10 mouse cellular contexts compared by ENCODE assay signal in the genomic region with DNA sequence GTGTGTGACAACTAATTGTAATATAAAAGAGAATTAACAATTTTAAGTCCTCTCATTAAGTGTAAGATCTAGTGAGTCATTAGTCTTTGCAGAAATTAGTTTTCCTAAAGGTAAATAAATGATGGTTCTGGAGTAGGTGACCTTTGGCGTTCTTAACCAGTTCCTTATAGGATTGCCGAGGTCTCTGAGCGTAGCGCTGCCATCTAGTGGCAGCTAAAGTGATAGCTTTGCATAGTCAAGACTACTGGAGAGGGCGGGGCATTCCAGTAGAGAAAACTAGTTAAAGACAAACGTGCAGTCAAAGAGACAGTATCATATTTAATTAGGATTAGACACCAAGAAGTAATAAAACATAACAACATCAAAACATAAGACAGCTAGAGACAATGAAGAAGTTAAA.
DNase-seq lines count a peak whose midpoint lies in the region; ATAC-seq and TF ChIP-seq lines count a peak whose summit lies in the region.
"Had no signal": no experiment of that assay in that cellular context is flagged by ENCODE, and none has a peak within 500 bp of the region (broad histone marks: within the 10 kb centered on the region; RNA-seq: fewer than 3 reads in every experiment).

No protein-coding gene starts in this region.

- ATAC-seq in liver, embryonic 11.5 days (replicated peaks; ENCODE audit: low FRiP score), result peak; percentile 56; the same call in 1 of the 2 replicates
- peak; percentile 88; the same call in 1 of the 2 replicates for ATAC-seq in neural tube, embryonic 14.5 days (ENCODE audit: low read depth)
- ATAC-seq in erythroid progenitor cell, adult 5-6 weeks (replicated peaks; ENCODE audit: low FRiP score, poor library complexity, severe bottlenecking), result no peak

- no peak overlapping the region for H3K9ac ChIP-seq in liver, embryonic 11.5 days (ENCODE audit: low read depth, low read length)
- no peak overlapping the region for H3K9ac ChIP-seq in neural tube, embryonic 14.5 days (replicated peaks; ENCODE audit: low read depth, low read length)
- H3K9ac ChIP-seq: embryonic facial prominence, embryonic 12.5 days had no signal

- H3K4me1 ChIP-seq in forebrain, embryonic 10.5 days, result no peaks in the 10 kb centered on the region
- H3K4me1 ChIP-seq in kidney, adult 2 months (ENCODE audit: control insufficient read depth, insufficient read depth, low read length), result no peaks in the 10 kb centered on the region
- H3K4me1 ChIP-seq in liver, embryonic 11.5 days (replicated peaks; ENCODE audit: control insufficient read depth, insufficient read depth, low read length), result no peaks in the 10 kb centered on the region
- H3K4me1 ChIP-seq in neural tube, embryonic 14.5 days (ENCODE audit: control insufficient read depth, insufficient read depth, low read length), result no peaks in the 10 kb centered on the region
- H3K4me1 ChIP-seq: embryonic facial prominence, embryonic 12.5 days; megakaryocyte, embryonic 14.5 days had no signal

- H3K4me2 ChIP-seq in liver, embryonic 11.5 days, result no peak overlapping the region
- no peak overlapping the region for H3K4me2 ChIP-seq in neural tube, embryonic 14.5 days (ENCODE audit: low read depth, low read length)
- H3K4me2 ChIP-seq: embryonic facial prominence, embryonic 12.5 days had no signal

- no peak overlapping the region for H3K4me3 ChIP-seq in forebrain, embryonic 10.5 days
- H3K4me3 ChIP-seq in kidney, adult 2 months (ENCODE audit: insufficient read depth, low read depth, low read length), result no peak overlapping the region
- no peak overlapping the region for H3K4me3 ChIP-seq in liver, embryonic 11.5 days (ENCODE audit: low read depth, low read length)
- H3K4me3 ChIP-seq in neural tube, embryonic 14.5 days (ENCODE audit: low read depth, low read length), result no peak overlapping the region
- H3K4me3 ChIP-seq: embryonic facial prominence, embryonic 12.5 days; megakaryocyte, embryonic 14.5 days had no signal

- no peaks in the 10 kb centered on the region for H3K27me3 ChIP-seq in forebrain, embryonic 10.5 days (ENCODE audit: poor library complexity, severe bottlenecking)
- H3K27me3 ChIP-seq in kidney, adult 2 months (replicated peaks; ENCODE audit: control insufficient read depth, insufficient read depth, low read length), result no peaks in the 10 kb centered on the region
- H3K27me3 ChIP-seq in liver, embryonic 11.5 days (replicated peaks; ENCODE audit: control insufficient read depth, insufficient read depth, low read length), result no peaks in the 10 kb centered on the region
- no peaks in the 10 kb centered on the region for H3K27me3 ChIP-seq in neural tube, embryonic 14.5 days (ENCODE audit: control insufficient read depth, insufficient read depth, low read length)
- H3K27me3 ChIP-seq: embryonic facial prominence, embryonic 12.5 days; megakaryocyte, embryonic 14.5 days had no signal

- H3K36me3 ChIP-seq in forebrain, embryonic 10.5 days (replicated peaks), result no peaks in the 10 kb centered on the region
- no peaks in the 10 kb centered on the region for H3K36me3 ChIP-seq in kidney, adult 2 months (ENCODE audit: control insufficient read depth, insufficient read depth, low read length)
- H3K36me3 ChIP-seq in liver, embryonic 11.5 days (ENCODE audit: control insufficient read depth, insufficient read depth, low read length), result no peaks in the 10 kb centered on the region
- H3K36me3 ChIP-seq in neural tube, embryonic 14.5 days (ENCODE audit: control insufficient read depth, insufficient read depth, low read length), result no peaks in the 10 kb centered on the region
- H3K36me3 ChIP-seq: embryonic facial prominence, embryonic 12.5 days had no signal

- no peaks in the 10 kb centered on the region for H3K9me3 ChIP-seq in forebrain, embryonic 10.5 days
- no peaks in the 10 kb centered on the region for H3K9me3 ChIP-seq in liver, embryonic 11.5 days (ENCODE audit: control insufficient read depth, low read length)
- H3K9me3 ChIP-seq in neural tube, embryonic 14.5 days (ENCODE audit: control insufficient read depth, low read length), result no peaks in the 10 kb centered on the region
- H3K9me3 ChIP-seq: embryonic facial prominence, embryonic 12.5 days; megakaryocyte, embryonic 14.5 days had no signal

- peak; percentile 77; the same call in 1 of the 2 replicates for TF ChIP-seq CTCF in brain, embryonic 14.5 days (IDR thresholded peaks at IDR 0.05; ENCODE audit: borderline replicate concordance, extremely low read depth, insufficient read depth, insufficient read length)
- peak; percentile 70 for TF ChIP-seq CTCF in kidney, adult 2 months (conservative IDR thresholded peaks at IDR 0.05; ENCODE audit: insufficient read depth, insufficient read length, low read depth, low read length)

- TF ChIP-seq POLR2A in brain, embryonic 14.5 days (IDR thresholded peaks at IDR 0.05; ENCODE audit: borderline replicate concordance, extremely low read depth, insufficient read depth, insufficient read length, poor library complexity, severe bottlenecking), result no peak
- TF ChIP-seq POLR2A in kidney, adult 2 months (IDR thresholded peaks at IDR 0.05; ENCODE audit: low read depth, low read length), result no peak

- no peak overlapping the region for H3K27ac ChIP-seq in forebrain, embryonic 10.5 days
- H3K27ac ChIP-seq in kidney, adult 2 months (ENCODE audit: insufficient read depth, low read depth, low read length), result no peak overlapping the region
- H3K27ac ChIP-seq in liver, embryonic 11.5 days (ENCODE audit: low read depth, low read length), result no peak overlapping the region
- no peak overlapping the region for H3K27ac ChIP-seq in neural tube, embryonic 14.5 days (ENCODE audit: low read depth, low read length)
- H3K27ac ChIP-seq: embryonic facial prominence, embryonic 12.5 days had no signal

- 4% methylated on average over 6 of the region's 6 CpGs for WGBS in forebrain, embryonic 10.5 days
- WGBS in kidney, adult 2 months, result 4% methylated on average over 6 of the region's 6 CpGs
- 4% methylated on average over 6 of the region's 6 CpGs for WGBS in liver, embryonic 11.5 days
- WGBS in neural tube, embryonic 14.5 days, result 4% methylated on average over 6 of the region's 6 CpGs

- peak; percentile 47 for DNase-seq in layer of hippocampus, adult 11-12 months (ENCODE audit: low spot score)
- no peak for DNase-seq in layer of hippocampus, adult 9-10 months (ENCODE audit: low spot score)
- DNase-seq in brain, embryonic 14.5 days (ENCODE audit: low read depth), result peak; percentile 78
- peak; percentile 38 for DNase-seq in forebrain, embryonic 10.5 days (ENCODE audit: extremely low spot score, low spot score)
- DNase-seq in kidney, adult 2 months, result peak; percentile 54
- no peak for DNase-seq in liver, embryonic 11.5 days (ENCODE audit: low spot score)

Comparison
In these comparisons a context has a peak if more than half of its experiments do, and no peak if none do; other contexts are left out.
1. DNase-seq: peak in layer of hippocampus, adult 11-12 months (single experiment), brain, embryonic 14.5 days (single experiment), forebrain, embryonic 10.5 days (single experiment) and kidney, adult 2 months (single experiment); none in layer of hippocampus, adult 9-10 months (single experiment) and liver, embryonic 11.5 days (single experiment).